Mouse (Mus musculus): ENCODE measurements around the gene Ppp1r16b.

The Ppp1r16b gene

GRCm38 (mm10) chr2:158692191-158692590, 27.0 kb downstream of the Ppp1r16b start:
- no peak for DNase-seq

DNA sequence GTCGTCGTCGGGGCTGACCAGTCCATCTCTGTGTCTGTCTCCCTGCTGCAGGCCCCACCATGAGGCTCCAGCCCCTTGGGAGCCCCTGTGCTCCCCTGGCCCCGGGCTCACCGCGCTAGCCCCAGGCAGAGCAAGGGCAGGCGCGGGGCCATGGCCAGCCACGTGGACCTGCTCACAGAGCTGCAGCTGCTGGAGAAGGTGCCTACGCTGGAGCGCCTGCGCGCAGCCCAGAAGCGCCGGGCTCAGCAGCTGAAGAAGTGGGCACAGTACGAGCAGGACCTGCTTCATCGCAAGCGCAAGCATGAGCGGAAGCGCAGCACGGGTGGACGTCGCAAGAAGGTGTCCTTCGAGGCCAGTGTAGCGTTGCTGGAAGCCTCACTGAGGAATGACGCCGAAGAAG, 30.6 kb downstream of the Ppp1r16b start:
- DNase-seq, result no peak

GRCm38 (mm10) chr2:158696451-158696850, 31.3 kb downstream of the Ppp1r16b start:
- DNase-seq, result no peak

- DNase-seq, result no peak
Observed at GRCm38 (mm10) chr2:158699908-158700307, 34.7 kb downstream of the Ppp1r16b start.

DNA sequence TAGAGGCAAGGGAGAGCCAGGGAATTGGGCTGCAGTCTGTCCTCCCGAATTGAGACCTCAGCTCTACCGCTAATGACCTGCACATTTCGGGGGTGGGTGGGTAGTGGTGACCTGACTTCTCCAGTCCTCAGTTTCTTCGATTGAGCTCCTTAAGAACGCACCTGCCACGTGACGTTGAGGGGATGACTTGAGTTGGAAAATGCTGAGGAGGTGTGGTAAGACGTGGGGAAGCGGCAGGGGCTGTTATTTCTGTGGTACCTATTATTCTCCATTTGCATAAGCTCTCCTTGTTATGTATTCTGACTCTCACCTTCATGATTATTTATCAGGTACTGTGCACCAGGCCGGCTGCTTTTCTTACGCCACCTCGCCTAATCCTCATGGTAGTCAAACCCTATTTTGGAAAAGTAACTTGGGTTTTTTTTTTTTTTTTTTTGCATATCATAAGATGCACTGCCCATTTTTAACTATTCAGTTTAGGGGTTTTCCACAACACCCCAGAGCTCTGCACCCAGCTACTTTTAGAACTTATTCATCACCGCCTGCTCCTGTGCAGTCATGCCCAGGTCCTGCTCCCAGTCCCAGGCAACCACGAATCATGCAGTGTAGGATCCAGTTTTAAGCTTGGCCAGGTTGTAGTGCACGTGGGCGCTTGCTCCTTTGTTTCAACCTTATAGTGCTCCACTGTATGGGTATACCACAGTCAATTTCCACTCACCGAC, 35.5 kb downstream of the Ppp1r16b start:
- DNase-seq, result no peak

DNA sequence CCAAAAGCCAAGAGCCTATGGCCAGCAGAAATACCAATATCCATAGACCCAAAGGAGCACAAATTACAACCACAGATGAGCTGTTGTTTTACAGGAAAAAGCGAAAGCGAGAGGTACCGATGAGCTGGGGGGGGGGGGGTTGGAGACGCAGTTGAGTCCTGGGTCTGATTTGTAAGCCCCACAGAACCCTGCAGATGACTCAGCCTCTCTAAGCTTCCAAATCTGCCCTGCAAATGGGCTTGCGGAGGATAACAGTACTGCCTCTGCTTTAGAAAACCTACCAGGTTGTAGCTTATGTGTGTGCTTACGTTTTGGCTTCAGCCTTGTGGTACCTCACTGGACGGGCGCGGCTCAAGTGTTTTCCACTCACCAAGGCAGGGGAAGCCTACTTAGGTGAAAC, 36.3 kb downstream of the Ppp1r16b start:
- no peak for DNase-seq

GRCm38 (mm10) chr2:158702176-158702575, 37.0 kb downstream of the Ppp1r16b start:
- DNase-seq, result no peak

DNA sequence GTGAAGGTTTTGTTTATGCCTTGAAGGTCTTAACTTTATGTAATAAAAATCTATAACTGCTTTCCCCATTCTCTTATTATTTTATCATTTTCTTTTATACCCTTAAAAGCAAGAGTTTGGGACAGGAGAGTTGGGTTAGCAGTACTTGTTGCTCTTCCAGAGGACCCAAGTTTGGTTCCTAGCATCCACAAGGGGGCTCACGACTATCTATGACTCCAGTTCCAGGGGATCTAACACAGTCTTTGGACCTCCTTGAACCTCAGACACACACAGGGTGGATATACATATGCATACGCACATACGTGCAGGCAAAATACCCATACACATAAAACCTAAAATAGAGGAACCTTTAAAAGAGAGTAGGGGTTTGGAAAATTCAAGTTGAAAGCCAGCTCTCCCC, 39.5 kb downstream of the Ppp1r16b start:
- no peak for DNase-seq

- no peak for DNase-seq
Observed at GRCm38 (mm10) chr2:158705529-158705928, 40.3 kb downstream of the Ppp1r16b start.

- no peak for DNase-seq
Observed at GRCm38 (mm10) chr2:158706704-158707408, 41.7 kb downstream of the Ppp1r16b start.

DNA sequence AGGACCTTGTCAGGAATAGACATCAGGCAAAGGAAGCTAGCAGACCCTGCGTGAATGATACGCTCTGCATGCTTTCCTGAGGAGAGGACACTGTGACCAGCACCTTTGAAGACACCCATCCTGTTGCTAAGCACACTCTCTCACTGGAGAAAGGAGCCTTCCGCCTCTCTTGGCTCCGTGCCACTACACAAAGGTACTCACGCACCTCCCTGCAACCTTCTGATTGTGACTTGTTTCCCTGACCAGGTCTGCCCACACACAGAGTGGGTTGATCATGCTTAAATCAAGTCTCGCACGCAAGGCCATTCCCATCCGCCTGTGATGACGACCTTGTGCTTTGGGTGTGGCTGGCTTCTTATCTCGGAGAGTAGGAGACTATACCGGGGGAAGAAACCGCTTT, 42.9 kb downstream of the Ppp1r16b start:
- DNase-seq, result no peak

DNA sequence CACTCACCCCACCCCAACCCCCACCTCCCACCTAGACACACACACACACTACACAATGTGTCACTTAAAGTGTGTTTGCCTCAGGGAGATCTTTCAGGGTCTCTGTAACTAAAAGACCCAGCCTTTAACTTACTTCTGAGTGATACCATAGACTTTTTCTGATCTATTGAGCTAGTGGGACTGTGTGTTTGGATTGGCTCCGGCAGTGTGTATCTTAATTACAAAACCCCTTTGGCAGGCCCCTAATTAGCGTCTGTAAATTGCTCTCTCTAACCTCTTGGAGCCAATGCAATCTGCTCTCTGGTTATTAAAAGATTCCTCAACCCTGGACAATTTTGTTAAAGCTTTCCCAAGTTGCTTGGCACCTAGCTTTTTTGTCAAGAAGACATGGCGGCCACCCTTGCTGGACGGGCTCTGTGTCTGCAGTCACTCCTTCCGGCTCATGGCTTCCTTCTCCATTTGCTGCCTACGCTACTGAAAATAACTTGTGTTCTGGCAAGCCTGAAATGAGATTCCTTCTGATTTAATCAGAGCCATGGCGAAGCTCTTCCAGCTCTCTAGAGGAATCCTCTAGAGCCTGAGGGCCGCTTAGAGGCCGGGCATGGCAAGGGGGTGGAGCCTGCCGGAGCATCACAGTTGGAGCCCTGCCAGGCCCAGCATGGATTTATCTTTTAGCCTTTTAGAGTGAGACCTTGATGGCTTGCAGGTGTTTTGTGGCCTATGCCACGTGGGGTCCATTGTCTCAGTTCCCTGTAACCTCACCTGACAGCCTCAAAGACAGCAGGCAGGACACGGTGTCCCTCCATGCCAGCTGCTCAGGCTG, 46.9 kb downstream of the Ppp1r16b start:
- peak in 1 of 2 experiments; percentile 47 for DNase-seq

DNA sequence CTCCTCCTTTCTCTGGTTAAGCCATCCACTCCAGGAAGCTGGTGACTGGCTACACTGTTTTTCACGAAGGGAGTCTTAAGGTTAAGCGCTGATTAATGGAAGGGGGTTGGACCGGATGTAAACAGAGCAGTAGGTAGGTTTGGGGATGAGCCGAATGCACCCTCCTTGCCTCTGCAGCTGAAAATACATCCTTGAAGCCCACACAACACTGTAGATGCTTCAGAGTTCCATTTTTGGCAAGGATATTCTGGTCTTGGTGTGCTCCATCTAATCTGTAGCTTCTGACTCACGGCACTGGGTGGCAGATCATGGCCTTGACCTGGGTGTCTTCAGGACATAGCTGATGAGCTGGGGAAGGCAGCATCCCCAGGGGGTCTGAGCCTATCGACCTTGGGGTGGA, 49.6 kb downstream of the Ppp1r16b start:
- DNase-seq, result no peak

GRCm38 (mm10) chr2:158716066-158716465, 50.9 kb downstream of the Ppp1r16b start:
- DNase-seq, result no peak

GRCm38 (mm10) chr2:158717551-158718418, 52.6 kb downstream of the Ppp1r16b start:
- no peak for DNase-seq

- DNase-seq, result no peak
Observed at GRCm38 (mm10) chr2:158718816-158719549, 53.8 kb downstream of the Ppp1r16b start.

- DNase-seq, result no peak
Observed at GRCm38 (mm10) chr2:158720715-158721370, 55.6 kb downstream of the Ppp1r16b start.

- no peak for DNase-seq
Observed at GRCm38 (mm10) chr2:158721481-158721880, 56.3 kb downstream of the Ppp1r16b start.

DNA sequence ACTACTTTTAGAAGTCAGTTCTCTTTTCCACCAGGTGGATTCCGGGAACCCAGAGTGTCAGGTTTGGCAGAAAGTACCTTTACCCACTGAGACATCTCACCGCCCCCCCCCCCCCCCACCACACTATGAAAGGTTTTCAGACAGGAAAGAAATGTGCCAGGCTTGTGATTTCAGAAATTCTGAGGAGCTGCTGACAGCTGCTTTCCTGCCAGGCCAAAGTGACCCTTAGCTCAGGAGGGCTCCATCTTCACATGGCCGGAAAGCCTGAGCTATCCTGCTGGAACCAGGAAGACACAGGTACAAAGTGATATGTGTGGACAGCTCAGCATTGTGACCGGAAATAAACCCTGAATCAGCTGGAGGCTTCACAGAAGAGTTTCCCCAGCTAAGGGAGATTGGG, 56.9 kb downstream of the Ppp1r16b start:
- no peak for DNase-seq

DNA sequence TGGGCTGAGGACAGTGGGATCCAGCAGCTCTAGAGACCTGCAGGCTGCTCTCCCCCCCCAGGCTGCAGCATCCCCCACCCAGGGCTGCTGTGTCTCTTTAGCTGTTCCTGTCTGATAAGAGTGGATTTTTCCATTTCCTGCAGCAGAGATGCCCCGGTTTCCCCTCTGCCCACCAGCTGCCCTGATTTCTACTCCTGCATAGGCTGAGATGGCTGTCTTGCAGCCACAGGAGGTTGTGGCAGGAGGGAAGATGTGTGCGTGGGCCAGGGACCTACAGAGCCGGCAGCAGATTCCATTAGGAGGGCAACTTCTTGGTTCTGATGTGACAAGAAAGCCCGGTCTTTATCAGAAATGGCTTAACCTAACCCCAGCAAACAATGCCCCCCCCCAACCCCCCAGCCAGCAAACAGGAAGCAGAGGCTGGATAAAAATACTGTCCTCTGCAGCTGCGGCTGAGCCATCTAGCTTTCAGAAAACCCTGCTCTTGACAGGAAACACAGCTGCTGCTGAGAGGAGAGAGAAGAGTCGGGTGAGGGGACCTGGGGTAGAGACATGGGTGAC, 57.9 kb downstream of the Ppp1r16b start:
- no peak for DNase-seq

GRCm38 (mm10) chr2:158723806-158724205, 58.6 kb downstream of the Ppp1r16b start:
- no peak for DNase-seq

All from cerebellum, postnatal 25 days (tissue).